Mouse (Mus musculus): ENCODE measurements around the gene Taar8c.
"Not testable (repeated sequence)": the region's sequence is repeated elsewhere in the genome, so short reads cannot be mapped to it uniquely, and the experiment has no call there.

Taar8c gene

GRCm38 (mm10) chr10:24074751-24075150 is 27.0 kb downstream of the Taar8c start:
- not testable (repeated sequence) for DNase-seq (ENCODE audit: low spot score)

GRCm38 (mm10) chr10:24058986-24059385 is 42.7 kb downstream of the Taar8c start:
- DNase-seq (ENCODE audit: low spot score), result no peak

- no peak for DNase-seq (ENCODE audit: low spot score)
Measured at GRCm38 (mm10) chr10:24052039-24052438, 49.7 kb downstream of the Taar8c start.
